Mouse (Mus musculus): ENCODE data around the gene Slc9c1. TPM values are rescaled to one million over a fixed set of nuclear protein-coding genes. Genes with fewer than 3 reads are reported as not detected.

Gene Slc9c1
- total RNA-seq, 2 experiments from 2014 or later, result not detected

GRCm38 (mm10) chr16:45624791-45625190 lies 89.7 kb downstream of the Slc9c1 start:
- DNase-seq (ENCODE audit: low spot score in 2 of 2), result no peak

GRCm38 (mm10) chr16:45625342-45625741 lies 90.2 kb downstream of the Slc9c1 start:
- no peak for DNase-seq (ENCODE audit: low spot score in 2 of 2)

- no peak for DNase-seq (ENCODE audit: low spot score in 2 of 2)
Measured at GRCm38 (mm10) chr16:45629497-45630105, 94.5 kb downstream of the Slc9c1 start.

- peak; percentile 59 to 64 for DNase-seq (ENCODE audit: low spot score in 2 of 2)
Measured at GRCm38 (mm10) chr16:45630347-45630960, 95.3 kb downstream of the Slc9c1 start.

GRCm38 (mm10) chr16:45632420-45632819 lies 97.3 kb downstream of the Slc9c1 start:
- no peak for DNase-seq (ENCODE audit: low spot score in 2 of 2)

- DNase-seq (ENCODE audit: low spot score in 2 of 2), result no peak
Measured at GRCm38 (mm10) chr16:45635826-45636225, 100.7 kb downstream of the Slc9c1 start.

GRCm38 (mm10) chr16:45640070-45640762 lies 105.1 kb downstream of the Slc9c1 start:
- DNase-seq (ENCODE audit: low spot score in 2 of 2), result no peak

GRCm38 (mm10) chr16:45641301-45641700 lies 106.2 kb downstream of the Slc9c1 start:
- no peak for DNase-seq (ENCODE audit: low spot score in 2 of 2)

- no peak for DNase-seq (ENCODE audit: low spot score in 2 of 2)
Measured at GRCm38 (mm10) chr16:45643944-45644343, 108.8 kb downstream of the Slc9c1 start.

GRCm38 (mm10) chr16:45644380-45644779 lies 109.3 kb downstream of the Slc9c1 start:
- peak in 1 of 2 experiments; percentile 21 for DNase-seq (ENCODE audit: low spot score in 2 of 2)

- DNase-seq (ENCODE audit: low spot score in 2 of 2), result no peak
Measured at GRCm38 (mm10) chr16:45651497-45651896, 116.4 kb downstream of the Slc9c1 start.

- DNase-seq (ENCODE audit: low spot score in 2 of 2), result no peak
Measured at GRCm38 (mm10) chr16:45653009-45653933, 118.2 kb downstream of the Slc9c1 start.

GRCm38 (mm10) chr16:45653934-45654332 lies 118.8 kb downstream of the Slc9c1 start, which contains the start of gene BC016579:
TSS of gene BC016579 (minus strand) at chr16:45654068.
- DNase-seq (ENCODE audit: low spot score in 2 of 2), result peak in 1 of 2 experiments; percentile 26

- DNase-seq (ENCODE audit: low spot score in 2 of 2), result no peak
Measured at GRCm38 (mm10) chr16:45654465-45654864, 119.4 kb downstream of the Slc9c1 start.

Other genes starting within 250 kb of the Slc9c1 start
- 10 to 100 TPM; 58.9 to 64.8 TPM for gene Cd200, start 126.3 kb upstream of the Slc9c1 start, total RNA-seq (2021)
- under 1 TPM in 1 of 2 experiments, not detected in 1; 0.10 TPM for gene Gm609, start 42.3 kb upstream of the Slc9c1 start, total RNA-seq (2021)
- not detected for gene Gm17783, start 3.3 kb upstream of the Slc9c1 start, total RNA-seq (2021)
- gene Gcsam, start 75.1 kb downstream of the Slc9c1 start, total RNA-seq (2021), result under 1 TPM in 1 of 2 experiments, not detected in 1; 0.42 TPM
- under 1 TPM in 1 of 2 experiments, not detected in 1; 0.22 TPM for gene BC016579, start 118.8 kb downstream of the Slc9c1 start, total RNA-seq (2021)
- under 1 TPM; 0.17 to 0.26 TPM for gene Tmprss7, start 158.3 kb downstream of the Slc9c1 start, total RNA-seq (2021)
- 1 to 10 TPM; 3.4 to 4.8 TPM for gene Tagln3, start 189.3 kb downstream of the Slc9c1 start, total RNA-seq (2021)
- gene Abhd10, start 207.6 kb downstream of the Slc9c1 start, total RNA-seq (2021), result 10 to 100 TPM; 14.2 to 27.5 TPM

All from adrenal gland, adult 18-20 months (tissue).